Mouse (Mus musculus) neural tube, embryonic 14.5 days (tissue): ENCODE measurements around the gene Me3. TPM values are rescaled to one million over a fixed set of nuclear protein-coding genes. Genes with fewer than 3 reads are reported as not detected.

Source experiments
- ATAC-seq: fragments of 200-750 bp; cut with Nextera tagmentation; 2 replicates; pipeline ENCODE4 v1.8.0; 2017; ENCODE audit warnings: low read depth, mild to moderate bottlenecking, moderate TSS enrichment, moderate library complexity
- H3K27ac ChIP-seq: fragments of 300-500 bp; sonication (generic); 2 replicates; pipeline ENCODE4 v1.5.1; 2014; ENCODE audit warnings: low read depth, mild to moderate bottlenecking, control low read depth, low read length, moderate library complexity, mixed read lengths
- H3K27me3 ChIP-seq: fragments of 300-500 bp; sonication (generic); 2 replicates; pipeline ENCODE4 v1.6.1; 2014; ENCODE audit warnings: low read length; ENCODE audit not compliant: control insufficient read depth, insufficient read depth
- H3K36me3 ChIP-seq: fragments of 300-500 bp; sonication (generic); 2 replicates; pipeline ENCODE4 v1.6.1; 2014; ENCODE audit warnings: low read length, mixed read lengths; ENCODE audit not compliant: control insufficient read depth, insufficient read depth
- H3K4me1 ChIP-seq: fragments of 300-500 bp; sonication (generic); 2 replicates; pipeline ENCODE4 v1.6.1; 2014; ENCODE audit warnings: low read length; ENCODE audit not compliant: control insufficient read depth, insufficient read depth
- H3K4me2 ChIP-seq: fragments of 300-500 bp; sonication (generic); 2 replicates; pipeline ENCODE4 v1.6.1; 2014; ENCODE audit warnings: mild to moderate bottlenecking, low read depth, low read length, control low read depth
- H3K4me3 ChIP-seq: fragments of 300-500 bp; sonication (generic); 2 replicates; pipeline ENCODE4 v1.5.1; 2014; ENCODE audit warnings: low read depth, low read length, control low read depth, mixed read lengths
- H3K9ac ChIP-seq: fragments of 300-500 bp; sonication (generic); replicated peaks from 2 replicates; pipeline ENCODE4 v1.6.1; 2014; ENCODE audit warnings: low read depth, mild to moderate bottlenecking, control low read depth, low read length, mixed read lengths
- H3K9me3 ChIP-seq: fragments of 300-500 bp; sonication (generic); 2 replicates; pipeline ENCODE4 v1.6.1; 2016; ENCODE audit warnings: low read length; ENCODE audit not compliant: control insufficient read depth
- WGBS: fragments of 180-500 bp; shearing (Covaris S2); extraction: QIAGEN DNeasy Blood & Tissue Kit; methylation state at CpG from one replicate; pipeline ENCODE4 v1.1.7; 2014; 5-methylcytosine and 5-hydroxymethylcytosine counted together
- polyA plus RNA-seq: library from polyadenylated mRNA; unstranded; fragments of >200 nt; fragmentation: Nextera tagmentation; extraction: Ambion mirVana; gene quantifications from 2 replicates; pipeline ENCODE4 v1.2.1, GENCODE M21; 2014

Me3 gene
- polyA plus RNA-seq, 1 experiment from 2014 or later: 17.8 TPM

GRCm38 (mm10) chr7:89809400-89809799, 177.2 kb downstream of the Me3 start:
- Histone ChIP-seq H3K4me2 (no peak overlapping the region), H3K9me3 (no peaks in the 10 kb centered on the region), H3K9ac (no peak overlapping the region), H3K27me3 (no peaks in the 10 kb centered on the region), H3K4me3 (no peak overlapping the region), H3K36me3 (no peaks in the 10 kb centered on the region), H3K27ac (no peak overlapping the region), H3K4me1 (no peaks in the 10 kb centered on the region)
- 71% methylated on average over 2 of the region's 2 CpGs for WGBS
- ATAC-seq: no peak

DNA sequence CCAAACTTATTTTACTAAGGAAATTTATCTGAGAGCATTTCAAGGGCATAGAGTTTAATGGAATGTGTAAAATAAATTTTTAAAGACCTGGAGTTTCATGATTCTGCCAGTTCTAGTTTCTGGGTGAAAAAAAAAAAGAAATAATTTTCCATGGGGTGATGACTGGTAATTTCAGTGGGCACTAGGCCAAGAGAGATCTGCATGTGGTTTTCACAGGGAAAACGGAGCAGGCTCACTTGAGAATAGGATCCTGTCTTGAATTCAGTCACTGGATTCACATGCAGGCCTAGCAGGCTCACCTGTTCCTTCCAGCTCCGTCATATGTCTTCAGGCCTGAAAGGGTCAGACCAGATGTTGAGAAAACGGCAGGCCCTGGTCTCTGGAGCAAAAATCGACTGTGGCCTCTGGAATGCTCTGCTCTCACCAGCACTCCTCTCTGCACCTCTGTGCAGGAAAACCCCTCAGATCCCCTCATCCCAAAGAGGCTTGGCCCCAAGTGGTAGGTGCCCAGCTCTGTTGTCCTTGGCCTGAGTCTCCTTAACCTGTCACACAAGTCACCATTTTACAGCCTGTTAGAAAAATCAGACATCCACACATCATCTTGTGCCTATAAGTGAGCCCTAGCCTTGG, 196.4 kb downstream of the Me3 start:
- Histone ChIP-seq H3K27me3 (no peaks in the 10 kb centered on the region), H3K36me3 (no peaks in the 10 kb centered on the region), H3K9me3 (no peaks in the 10 kb centered on the region), H3K4me3 (no peak overlapping the region), H3K27ac (no peak overlapping the region), H3K4me1 (no peaks in the 10 kb centered on the region), H3K9ac (no peak overlapping the region), H3K4me2 (no peak overlapping the region)
- ATAC-seq: no peak
- WGBS: 85% methylated on average over 4 of the region's 4 CpGs

DNA sequence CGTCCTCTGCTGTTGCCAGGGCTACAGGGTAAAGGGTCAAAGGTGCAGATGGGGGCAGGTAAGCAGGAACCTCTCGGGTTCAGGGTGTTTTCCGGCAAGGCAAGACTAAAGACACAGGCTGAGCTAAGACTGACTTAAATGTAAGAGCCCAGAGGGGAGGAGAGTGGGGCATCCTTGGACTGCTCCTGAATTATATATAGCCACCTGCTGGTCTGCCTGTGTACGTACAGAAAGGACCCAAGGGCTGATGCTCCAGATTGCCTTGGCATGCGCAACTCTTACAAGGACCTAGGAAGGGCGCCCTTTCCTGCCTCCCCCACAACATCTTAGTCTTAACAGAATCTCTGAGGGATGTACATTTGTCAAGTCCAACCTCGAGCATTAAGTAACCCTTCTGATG, 197.0 kb downstream of the Me3 start:
- H3K4me1 ChIP-seq: no peaks in the 10 kb centered on the region
- H3K4me2 ChIP-seq: no peak overlapping the region
- H3K9ac ChIP-seq: no peak overlapping the region
- ATAC-seq: peak; percentile 38; the same call in 1 of the 2 replicates
- no peaks in the 10 kb centered on the region for H3K9me3 ChIP-seq
- H3K27me3 ChIP-seq: no peaks in the 10 kb centered on the region
- no peaks in the 10 kb centered on the region for H3K36me3 ChIP-seq
- H3K27ac ChIP-seq: no peak overlapping the region
- H3K4me3 ChIP-seq: no peak overlapping the region
- WGBS: 67% methylated on average over 7 of the region's 7 CpGs

GRCm38 (mm10) chr7:89833521-89833920, 201.3 kb downstream of the Me3 start:
- Histone ChIP-seq H3K36me3 (no peaks in the 10 kb centered on the region), H3K4me3 (no peak overlapping the region), H3K9me3 (no peaks in the 10 kb centered on the region), H3K9ac (no peak overlapping the region), H3K4me2 (no peak overlapping the region), H3K27ac (no peak overlapping the region), H3K4me1 (no peaks in the 10 kb centered on the region), H3K27me3 (no peaks in the 10 kb centered on the region)
- ATAC-seq: no peak
- 94% methylated on average over 8 of the region's 8 CpGs for WGBS

DNA sequence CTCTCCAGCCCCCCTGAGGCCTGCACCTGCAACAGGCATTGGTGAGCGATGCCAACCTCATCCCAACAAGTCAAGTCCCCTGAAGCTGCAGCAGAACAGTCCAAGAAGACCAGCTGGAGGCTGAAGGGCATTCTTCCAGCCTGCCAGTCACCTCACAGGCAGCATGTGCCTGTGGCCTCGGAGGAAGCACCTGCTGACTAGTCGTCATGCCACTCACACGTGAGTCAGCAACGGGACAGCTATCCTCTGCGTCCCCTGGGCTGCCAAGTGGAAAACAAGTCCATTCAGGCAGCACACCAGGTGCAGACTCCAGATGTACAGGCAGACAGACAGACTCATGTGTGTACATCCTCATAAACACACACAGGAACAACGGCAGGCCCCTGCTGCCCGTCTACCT, 203.4 kb downstream of the Me3 start:
- H3K9me3 ChIP-seq: no peaks in the 10 kb centered on the region
- H3K4me2 ChIP-seq: no peak overlapping the region
- no peak overlapping the region for H3K27ac ChIP-seq
- no peak overlapping the region for H3K4me3 ChIP-seq
- WGBS: 63% methylated on average over 8 of the region's 8 CpGs
- H3K27me3 ChIP-seq: no peaks in the 10 kb centered on the region
- no peak overlapping the region for H3K9ac ChIP-seq
- no peak for ATAC-seq
- no peaks in the 10 kb centered on the region for H3K4me1 ChIP-seq
- H3K36me3 ChIP-seq: no peaks in the 10 kb centered on the region

DNA sequence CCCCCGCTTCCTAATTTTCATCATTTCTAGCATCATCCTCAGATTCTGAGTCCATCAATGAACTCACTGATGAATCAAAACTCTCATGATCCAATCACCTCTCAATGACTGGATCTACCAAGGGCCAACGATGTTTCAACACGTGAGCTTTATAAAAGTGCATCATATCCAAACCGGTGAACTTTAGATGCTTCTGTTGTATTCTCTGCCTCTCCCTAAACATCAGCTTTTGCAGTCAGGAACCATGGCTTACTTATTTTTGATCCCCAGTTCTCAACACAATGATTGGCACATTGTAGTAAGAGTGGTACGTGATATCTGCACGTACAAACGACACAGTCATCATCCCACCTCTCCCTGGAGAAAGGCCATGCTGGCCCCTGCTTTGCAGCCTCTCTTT, 204.5 kb downstream of the Me3 start:
- H3K27me3 ChIP-seq: no peaks in the 10 kb centered on the region
- no peaks in the 10 kb centered on the region for H3K9me3 ChIP-seq
- 97% methylated on average over 7 of the region's 7 CpGs for WGBS
- no peak for ATAC-seq
- no peaks in the 10 kb centered on the region for H3K36me3 ChIP-seq
- H3K4me3 ChIP-seq: no peak overlapping the region
- no peak overlapping the region for H3K4me2 ChIP-seq
- no peaks in the 10 kb centered on the region for H3K4me1 ChIP-seq
- H3K27ac ChIP-seq: no peak overlapping the region
- no peak overlapping the region for H3K9ac ChIP-seq

DNA sequence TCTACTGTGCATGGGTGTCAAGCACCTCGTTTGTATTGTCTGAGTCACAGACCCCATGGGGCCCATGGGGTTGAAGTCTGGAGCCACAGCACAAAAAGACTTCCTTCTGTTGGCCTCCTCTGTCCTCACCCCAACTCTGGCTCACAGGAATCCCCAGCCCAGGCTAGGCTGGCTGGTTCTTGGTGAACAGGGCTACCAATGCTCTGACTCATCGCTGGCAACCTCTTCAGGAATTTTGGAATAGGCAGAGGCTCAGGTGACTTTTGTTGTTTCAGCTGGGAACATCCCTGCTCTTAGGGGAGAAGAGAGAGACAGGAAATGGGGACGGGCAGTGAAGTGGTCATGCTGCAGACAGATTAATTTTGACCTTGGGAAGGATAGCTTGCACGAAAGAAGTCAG, 205.6 kb downstream of the Me3 start:
- no peak for ATAC-seq
- Histone ChIP-seq H3K4me1 (no peaks in the 10 kb centered on the region), H3K9me3 (no peaks in the 10 kb centered on the region), H3K36me3 (no peaks in the 10 kb centered on the region), H3K27me3 (no peaks in the 10 kb centered on the region), H3K4me3 (no peak overlapping the region), H3K9ac (no peak overlapping the region), H3K27ac (no peak overlapping the region), H3K4me2 (no peak overlapping the region)
- WGBS: 65% methylated on average over 4 of the region's 4 CpGs

- Histone ChIP-seq H3K36me3 (no peaks in the 10 kb centered on the region), H3K9me3 (no peaks in the 10 kb centered on the region), H3K4me2 (no peak overlapping the region), H3K27ac (no peak overlapping the region), H3K4me3 (no peak overlapping the region), H3K27me3 (no peaks in the 10 kb centered on the region), H3K4me1 (no peaks in the 10 kb centered on the region), H3K9ac (no peak overlapping the region)
- no peak for ATAC-seq
- WGBS: 88% methylated on average over 8 of the region's 8 CpGs
These were observed 207.5 kb downstream of the Me3 start for GRCm38 (mm10) chr7:89839721-89840120.

- 37% methylated on average over 15 of the region's 15 CpGs for WGBS
- Histone ChIP-seq H3K4me1 (no peaks in the 10 kb centered on the region), H3K4me2 (no peak overlapping the region), H3K9me3 (no peaks in the 10 kb centered on the region), H3K36me3 (no peaks in the 10 kb centered on the region), H3K27ac (no peak overlapping the region), H3K9ac (no peak overlapping the region), H3K4me3 (no peak overlapping the region), H3K27me3 (no peaks in the 10 kb centered on the region)
- peak; percentile 88 for ATAC-seq
These were observed 209.6 kb downstream of the Me3 start for GRCm38 (mm10) chr7:89841670-89842403.
